Mouse (Mus musculus) skeletal muscle tissue, adult 2 months (tissue): ENCODE data around the gene Nbas.

Experiments used
- DNase-seq: peaks from one replicate; pipeline ENCODE4 v3.0.0-alpha.2; 2012; ENCODE audit warnings: low read depth, low spot score

Gene Nbas

GRCm38 (mm10) chr12:13389644-13390043 lies 120.7 kb downstream of the Nbas start:
- DNase-seq = no peak

- DNase-seq = no peak
Observed at GRCm38 (mm10) chr12:13410191-13410590, 141.3 kb downstream of the Nbas start.

DNA sequence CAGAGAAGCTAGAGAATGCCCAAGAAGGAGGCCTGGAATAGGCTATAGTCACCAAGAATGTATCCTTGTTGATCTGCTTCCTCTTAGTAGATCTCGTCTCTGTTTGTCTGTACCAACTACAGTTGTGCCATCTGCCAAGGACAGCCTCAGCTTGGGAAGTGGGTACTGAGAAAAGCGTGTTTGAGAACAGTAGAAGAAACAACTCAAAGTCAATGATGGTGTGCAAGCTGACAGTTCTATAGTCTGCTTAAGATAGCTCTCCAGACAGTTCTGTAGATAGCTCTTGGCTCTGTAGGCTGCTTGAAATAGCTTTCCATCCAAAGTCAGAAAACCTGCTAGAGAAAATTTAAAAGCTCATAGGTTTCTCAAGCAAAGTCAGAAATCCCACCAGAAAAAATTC lies 149.7 kb downstream of the Nbas start:
- no peak for DNase-seq

- no peak for DNase-seq
Observed at GRCm38 (mm10) chr12:13430219-13430618, 161.3 kb downstream of the Nbas start.

DNA sequence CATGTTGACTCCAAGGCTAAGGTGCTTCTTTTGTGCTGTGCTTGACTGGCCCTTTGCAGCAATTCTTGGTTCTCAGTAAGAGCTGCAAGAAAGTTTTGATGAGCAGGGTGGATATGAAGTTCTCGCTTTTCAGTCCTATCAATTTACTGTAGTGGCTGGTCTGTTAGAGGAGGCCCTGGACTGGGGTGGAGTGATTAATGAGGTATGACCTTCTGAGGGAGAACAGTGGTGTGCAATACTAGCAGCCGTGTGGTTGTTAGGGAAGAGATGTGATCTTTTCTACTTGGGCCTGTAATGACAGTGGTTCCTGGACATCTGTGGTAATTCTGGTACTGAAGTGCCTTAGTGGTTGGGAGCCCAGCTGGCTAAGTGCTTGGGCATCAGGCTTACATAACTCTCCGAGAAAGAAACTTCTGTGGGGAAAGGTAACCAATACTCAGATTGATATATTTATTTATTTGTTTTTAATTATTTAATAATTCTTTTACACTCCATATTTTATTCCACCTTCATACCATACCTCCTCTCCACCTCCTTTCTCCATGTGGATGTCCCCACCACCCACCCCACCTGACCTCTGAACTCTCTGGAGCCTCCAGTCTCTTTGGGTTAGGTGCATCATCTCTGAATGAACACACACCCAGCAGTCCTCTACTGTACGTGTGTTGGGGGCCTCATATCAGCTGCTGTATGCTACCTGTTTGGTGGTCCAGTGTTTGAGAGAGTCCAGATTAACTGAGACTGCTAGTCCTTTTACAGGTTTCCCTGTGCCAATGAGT lies 175.9 kb downstream of the Nbas start:
- DNase-seq = no peak

DNA sequence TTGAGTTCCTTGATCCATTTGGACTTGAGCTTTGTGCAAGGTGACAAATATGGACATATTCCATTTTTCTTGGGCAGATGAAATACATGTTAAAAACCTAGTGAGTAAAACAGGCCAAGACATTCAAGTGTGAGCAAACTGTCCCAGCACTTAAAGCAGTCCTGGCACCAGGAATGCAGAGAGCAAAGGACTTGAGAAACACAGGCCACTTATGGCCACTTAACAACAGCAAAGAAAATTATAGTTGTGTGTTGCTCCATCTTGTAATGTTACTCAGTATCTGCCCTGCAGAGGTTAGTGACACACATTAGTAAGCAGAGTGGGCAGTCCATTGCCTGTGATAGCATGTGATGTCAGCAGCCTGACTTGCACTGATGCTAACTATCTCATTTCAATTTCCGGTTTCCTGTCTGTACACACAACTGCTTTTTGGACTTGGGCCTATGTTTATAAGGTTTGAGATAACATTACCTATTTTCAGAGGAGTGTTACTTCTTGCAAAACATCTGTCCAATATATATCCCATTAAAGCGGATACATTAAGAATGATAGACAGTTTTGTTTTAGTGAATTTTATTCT lies 176.6 kb downstream of the Nbas start:
- no peak for DNase-seq

DNA sequence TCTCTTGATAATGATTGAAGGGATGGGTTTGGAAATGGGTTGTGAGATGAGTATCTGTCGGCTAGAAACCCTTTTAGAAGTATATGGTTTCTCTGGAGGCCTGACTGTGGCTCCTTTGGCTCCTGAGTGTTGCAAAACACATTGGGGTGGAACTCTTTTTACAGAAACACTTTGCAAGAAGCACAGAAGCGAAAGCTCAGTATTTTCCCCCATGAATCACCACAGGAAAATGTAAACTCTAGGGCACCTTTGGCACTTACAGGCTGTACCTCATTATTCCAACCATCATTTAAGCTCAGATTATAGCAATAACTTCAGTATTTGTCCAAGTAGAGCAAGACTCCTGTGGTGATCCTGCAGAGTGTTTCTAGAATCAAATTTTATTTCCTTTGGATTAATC lies 180.0 kb downstream of the Nbas start:
- DNase-seq = no peak

DNA sequence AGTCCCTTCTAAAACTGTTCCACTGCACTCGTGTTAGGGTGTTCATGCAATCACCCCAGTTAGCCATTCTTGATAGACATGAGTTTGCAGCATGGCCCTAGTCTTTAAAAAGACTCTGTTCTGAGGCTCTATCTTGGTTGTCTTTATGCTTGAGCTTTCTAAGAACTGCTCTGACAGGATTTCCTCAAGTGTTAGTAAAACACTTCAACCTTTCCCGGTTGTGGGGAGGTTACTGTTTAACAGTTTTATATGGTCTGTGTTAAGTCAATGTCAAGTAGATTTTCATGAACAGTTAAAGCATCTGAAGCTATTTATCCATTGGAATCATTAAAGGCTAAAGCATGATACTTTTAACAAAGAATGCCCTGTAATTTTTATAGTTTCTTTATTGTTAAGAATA lies 183.1 kb downstream of the Nbas start:
- no peak for DNase-seq

GRCm38 (mm10) chr12:13460223-13460853 lies 191.4 kb downstream of the Nbas start:
- DNase-seq = no peak

DNA sequence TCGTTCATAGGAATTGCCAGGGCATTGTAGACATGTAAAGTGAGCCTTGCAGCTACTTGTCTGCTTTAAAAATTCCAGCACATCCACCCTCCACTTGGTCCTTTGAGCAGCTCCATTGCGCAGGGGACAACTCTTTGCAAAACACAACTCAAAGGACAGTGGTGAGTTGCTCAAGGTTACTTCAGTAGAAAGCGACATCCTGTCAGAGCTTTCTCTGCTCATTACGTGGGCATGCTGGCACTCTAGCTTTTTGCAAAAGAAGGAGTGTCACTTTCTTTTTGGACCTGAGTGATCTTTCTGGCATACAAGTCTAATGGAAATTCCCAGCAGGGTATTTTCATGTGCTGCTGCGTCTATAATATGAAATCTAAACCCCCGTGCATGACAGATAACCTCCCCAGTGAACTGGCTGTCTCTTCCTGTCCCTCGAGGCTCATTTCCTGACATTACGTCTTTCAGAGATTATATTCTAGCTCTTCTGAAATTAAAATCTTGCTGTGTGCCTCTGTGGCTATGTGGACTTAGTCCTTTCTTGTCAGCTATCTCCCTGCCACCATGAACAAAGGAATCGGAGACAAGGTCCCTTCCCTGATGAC lies 192.7 kb downstream of the Nbas start:
- no peak for DNase-seq

GRCm38 (mm10) chr12:13462397-13462796 lies 193.5 kb downstream of the Nbas start:
- no peak for DNase-seq

DNA sequence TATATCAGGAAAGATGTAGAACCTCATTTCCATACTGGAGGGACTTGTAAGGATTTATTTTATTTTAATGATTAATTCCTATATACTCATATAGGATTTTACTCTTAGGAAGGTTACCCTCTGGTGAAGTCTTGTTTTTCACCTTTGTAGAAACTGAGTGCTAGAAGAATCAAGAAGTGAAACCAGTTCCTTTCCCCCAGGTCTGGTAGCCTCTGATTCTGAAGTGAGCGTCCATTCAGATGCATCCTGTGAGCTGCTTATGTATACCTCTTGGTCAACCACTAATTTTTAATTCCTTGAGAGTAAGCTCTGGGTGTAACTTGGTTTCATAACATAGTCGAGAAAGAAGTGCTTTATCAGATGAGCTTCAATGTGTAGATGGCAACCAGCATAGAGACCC lies 196.6 kb downstream of the Nbas start:
- DNase-seq = no peak

GRCm38 (mm10) chr12:13474881-13475280 lies 205.9 kb downstream of the Nbas start:
- DNase-seq = no peak

GRCm38 (mm10) chr12:13479163-13479562 lies 210.2 kb downstream of the Nbas start:
- no peak for DNase-seq

- DNase-seq = no peak
Observed at GRCm38 (mm10) chr12:13486278-13486677, 217.3 kb downstream of the Nbas start.

DNA sequence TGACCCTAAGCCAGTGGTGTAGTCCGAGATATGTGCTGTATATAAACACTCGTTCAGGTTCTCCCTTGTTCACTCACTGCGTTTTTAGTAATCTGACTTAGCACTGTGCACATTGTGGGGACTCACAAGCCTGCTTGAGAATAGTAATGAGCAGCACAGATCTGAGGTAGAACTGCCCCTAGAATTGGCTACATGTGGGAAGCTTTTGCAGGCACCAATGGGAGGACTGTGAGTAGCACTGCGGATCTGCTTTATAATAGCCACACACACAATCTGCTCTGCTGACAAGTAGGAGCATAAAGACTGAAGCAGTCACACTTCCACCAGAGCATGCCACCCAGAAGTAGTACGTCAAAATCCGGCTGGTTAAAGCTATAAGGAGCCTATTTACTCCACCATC lies 228.3 kb downstream of the Nbas start:
- DNase-seq = no peak

- no peak for DNase-seq
Observed at GRCm38 (mm10) chr12:13499237-13499889, 230.4 kb downstream of the Nbas start.

GRCm38 (mm10) chr12:13500191-13500590 lies 231.3 kb downstream of the Nbas start:
- DNase-seq = no peak

DNA sequence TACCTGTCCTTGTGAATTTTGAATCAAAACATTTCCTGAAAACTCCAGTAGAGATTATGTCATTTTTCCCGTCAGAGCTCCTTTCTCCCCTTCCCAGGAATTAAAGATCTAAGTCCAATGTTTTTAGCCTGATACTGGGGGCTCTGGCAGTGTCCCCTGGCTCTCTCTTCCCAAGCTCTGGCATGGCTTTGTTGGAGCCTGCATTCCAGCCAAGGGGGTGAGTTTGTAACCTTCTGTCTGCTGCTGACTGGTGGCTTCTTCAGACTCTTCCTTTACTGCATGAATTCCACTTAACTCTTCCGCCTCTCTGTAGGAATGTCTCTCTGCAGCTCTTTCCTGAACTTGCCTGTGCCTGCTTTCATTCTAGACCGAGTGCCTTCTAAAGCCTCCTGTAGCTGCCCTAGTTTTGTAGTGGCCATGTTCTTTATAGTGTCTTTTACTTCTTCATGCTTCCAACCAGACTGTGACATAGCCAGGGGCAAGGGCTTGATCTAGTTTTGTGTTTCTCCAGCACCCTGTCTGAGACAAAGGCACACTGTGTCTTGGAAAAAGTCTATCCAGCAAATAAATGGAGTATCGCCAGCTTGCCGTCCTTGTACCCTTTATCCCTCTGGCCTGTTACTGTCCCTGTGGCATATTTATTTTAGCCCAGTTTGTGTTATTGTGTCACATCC lies 236.0 kb downstream of the Nbas start:
- no peak for DNase-seq

- no peak for DNase-seq
Observed at GRCm38 (mm10) chr12:13518082-13518481, 249.1 kb downstream of the Nbas start.

DNA sequence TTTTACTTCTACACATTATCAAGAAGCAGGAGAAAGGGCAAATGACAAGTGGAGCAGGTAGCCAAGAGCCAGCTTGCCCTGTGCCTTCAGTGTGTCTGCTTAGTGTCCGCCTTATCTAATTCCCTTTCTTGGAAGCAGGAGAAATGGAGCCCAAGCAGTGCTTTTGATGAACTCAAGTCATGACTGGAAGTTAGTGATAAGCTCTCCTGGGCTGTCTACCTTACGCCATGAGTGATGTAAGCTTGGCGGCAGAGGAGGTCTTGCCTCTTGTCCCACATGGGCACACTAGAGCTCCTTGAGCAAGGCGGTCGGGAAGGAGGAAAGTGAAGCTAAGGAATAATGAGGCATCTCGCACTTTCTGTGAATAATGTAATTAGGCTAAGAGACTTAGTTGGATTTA lies 250.5 kb downstream of the Nbas start:
- no peak for DNase-seq
